Mouse (Mus musculus): ENCODE measurements around the gene Ccnb1ip1. TPM values are rescaled to one million over a fixed set of nuclear protein-coding genes. Genes with fewer than 3 reads are reported as not detected.
A peak's percentile ranks its signal among the peaks of the same experiment; 100 is the strongest.
"Not testable (repeated sequence)": the region's sequence is repeated elsewhere in the genome, so short reads cannot be mapped to it uniquely, and the experiment has no call there.

Gene Ccnb1ip1
- total RNA-seq (2021), result under 1 TPM in 1 of 2 experiments, not detected in 1; 0.18 TPM

DNA sequence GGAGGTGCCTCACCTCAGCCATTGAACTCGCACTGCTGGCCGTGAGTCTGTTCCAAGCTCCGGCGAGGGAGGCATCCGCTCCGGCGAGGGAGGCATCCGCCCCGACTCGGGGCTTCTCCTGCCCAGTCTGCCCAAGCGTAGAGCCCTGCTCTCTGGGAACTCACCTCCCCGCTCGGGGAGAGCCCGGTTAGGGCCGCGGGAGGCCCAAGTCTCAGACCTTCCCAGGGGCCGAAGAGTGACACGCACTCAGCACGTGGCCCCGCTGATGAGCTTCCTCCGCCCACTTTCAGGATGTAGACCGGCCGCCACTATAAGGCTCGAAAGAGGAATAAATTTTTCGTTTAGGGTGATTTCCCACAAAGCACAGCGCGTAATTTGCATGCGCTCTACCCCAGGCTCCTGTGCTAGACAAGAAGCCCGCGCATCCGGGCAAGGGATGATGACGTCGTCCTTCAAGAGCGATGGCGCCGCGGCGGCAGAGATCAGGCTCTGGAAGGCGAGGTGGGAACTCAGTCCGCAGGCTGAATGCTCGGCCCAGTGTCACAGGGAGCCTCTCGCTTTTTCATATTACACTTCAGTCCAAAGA is at the start of gene Ccnb1ip1, which contains the start of gene Parp2:
Ccnb1ip1 (minus strand) TSS at position 246 of the 586 bp plus-strand sequence.
Parp2 (plus strand) TSS at position 355 of the 586 bp plus-strand sequence.
- peak; percentile 99 for DNase-seq

DNA sequence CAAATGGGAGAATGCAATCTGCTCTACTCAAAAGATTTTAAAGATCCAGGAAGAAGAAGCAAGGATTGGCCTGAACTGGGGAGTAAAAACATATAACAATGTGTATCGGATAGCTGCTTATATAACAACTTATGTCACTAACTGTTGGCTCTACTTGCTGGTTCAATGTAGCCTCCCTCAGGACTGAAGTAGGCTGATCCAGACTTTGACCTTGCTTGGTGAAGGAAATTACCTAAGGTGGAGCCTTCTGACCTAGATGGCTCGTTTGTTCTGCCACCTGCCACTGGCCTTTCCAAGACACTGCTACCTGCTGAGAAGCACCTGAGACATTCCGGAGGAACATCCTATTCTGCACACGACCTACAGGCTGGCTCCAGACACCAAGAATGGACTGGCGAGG is 48.3 kb upstream of the Ccnb1ip1 start:
- no peak for DNase-seq

DNA sequence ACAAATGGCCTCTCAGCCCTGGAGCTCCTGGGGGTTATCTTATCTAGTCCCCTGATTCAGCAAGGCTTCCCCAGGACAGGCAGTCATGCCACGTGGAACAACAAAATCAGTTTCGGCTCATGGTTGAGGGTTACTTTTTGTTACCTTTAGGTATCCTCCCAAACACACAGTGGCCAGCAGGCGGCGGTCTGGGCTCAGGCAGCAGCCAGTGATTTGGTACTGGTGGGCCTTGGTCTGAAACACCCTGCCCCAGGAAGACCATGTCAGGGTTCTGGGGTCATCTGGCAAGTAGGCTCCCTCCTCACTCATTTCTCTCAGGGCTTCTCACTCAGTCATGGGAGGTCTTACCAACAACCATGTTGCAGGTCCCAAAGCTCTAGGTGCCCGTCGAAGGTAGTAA is 29.7 kb upstream of the Ccnb1ip1 start:
- peak; percentile 38 for DNase-seq

DNA sequence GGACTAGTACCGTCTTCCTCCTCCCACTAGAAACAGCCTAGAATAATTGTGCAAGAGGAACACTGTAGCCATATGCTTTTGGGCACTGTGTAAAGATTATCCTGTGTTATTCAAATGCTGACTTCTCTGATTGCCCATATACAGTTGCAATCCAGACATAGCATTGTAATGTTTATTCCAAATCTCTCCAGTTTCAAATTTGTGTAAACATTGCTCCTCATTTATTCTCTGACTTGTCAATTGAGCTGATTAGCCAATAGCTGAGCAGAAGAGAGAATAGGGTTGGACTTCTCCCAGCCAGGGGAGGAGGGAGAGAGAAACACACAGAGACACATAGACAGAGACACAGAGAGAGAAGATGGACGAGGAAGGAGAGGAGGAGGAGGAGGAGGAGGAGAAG is 26.9 kb upstream of the Ccnb1ip1 start:
- no peak for DNase-seq

DNA sequence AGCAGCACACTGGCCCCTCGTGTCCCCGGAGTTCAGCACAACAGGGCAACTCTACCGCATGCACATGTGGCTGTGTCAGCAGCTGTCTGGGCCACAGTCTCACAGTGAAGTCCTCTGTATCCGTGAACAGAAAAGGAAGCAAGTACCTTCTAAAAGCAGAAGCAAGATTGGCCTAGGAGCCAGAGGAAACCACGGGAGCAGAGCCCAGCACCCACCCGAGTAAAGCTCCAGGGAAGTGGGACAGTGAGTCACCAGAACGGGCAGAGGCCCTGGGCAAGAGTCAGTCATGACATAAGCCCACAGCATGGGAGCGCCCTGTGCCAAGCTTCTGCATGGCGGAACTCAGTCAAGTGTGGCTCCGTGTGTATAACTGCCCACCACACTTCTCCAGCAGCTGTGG is 26.4 kb upstream of the Ccnb1ip1 start:
- DNase-seq, result no peak

DNA sequence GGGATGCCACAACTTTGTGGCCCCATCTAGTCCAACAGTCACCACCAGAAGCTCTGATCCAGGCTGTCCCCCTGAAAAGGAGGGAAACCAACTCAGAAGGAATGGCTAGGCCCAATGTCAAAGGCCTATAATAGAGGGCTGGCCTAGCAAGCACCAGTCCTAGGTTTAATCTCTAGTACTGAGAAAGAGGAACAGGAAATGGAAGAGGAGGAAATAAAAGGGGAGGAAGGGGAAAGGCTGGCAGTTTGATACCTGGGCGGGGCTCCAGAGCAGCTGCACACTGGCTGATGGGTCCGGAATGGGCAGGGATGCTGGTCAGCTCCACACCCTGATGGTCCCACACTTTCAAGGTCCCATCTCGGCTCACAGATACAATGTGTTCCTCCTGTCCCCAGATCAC is 22.3 kb upstream of the Ccnb1ip1 start:
- DNase-seq, result no peak

DNA sequence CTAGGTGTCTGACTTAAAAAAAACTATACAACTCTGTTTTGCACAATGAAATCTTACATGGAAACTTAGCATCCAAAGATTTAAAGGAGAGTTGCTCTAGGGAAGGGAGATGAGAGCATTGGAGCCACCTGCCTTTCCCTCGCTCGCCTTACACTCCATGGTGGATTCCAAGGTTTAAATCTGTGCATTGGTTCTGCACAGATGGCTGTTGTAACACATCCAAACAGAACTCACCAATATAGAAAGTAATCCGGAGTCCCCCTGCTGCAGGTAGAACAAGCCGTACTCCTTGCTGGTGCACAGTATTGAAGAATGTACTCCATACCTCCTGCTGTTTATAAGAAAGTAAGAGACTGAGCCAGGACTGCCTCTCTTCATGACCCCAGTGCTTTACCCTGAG is 19.0 kb upstream of the Ccnb1ip1 start:
- DNase-seq, result no peak

DNA sequence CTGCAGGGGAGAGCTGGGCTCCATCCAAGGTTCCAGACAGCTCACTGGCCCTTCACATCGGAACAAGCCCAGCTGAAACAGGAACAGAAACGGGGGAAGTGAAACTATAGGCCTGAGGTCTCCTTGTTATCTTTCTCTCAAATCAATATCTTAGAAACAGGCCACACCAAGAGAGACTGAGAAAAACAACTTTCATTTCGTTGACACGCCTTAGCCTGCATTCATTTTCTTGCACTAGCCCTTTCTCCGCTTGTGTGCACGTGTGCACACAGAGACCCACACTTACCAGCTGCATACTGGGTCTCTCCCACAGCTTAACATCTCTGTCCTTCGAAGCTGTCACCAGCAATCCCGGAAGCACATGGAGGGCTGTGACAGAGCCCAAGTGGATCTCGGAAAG is 16.7 kb upstream of the Ccnb1ip1 start:
- DNase-seq, result no peak

DNA sequence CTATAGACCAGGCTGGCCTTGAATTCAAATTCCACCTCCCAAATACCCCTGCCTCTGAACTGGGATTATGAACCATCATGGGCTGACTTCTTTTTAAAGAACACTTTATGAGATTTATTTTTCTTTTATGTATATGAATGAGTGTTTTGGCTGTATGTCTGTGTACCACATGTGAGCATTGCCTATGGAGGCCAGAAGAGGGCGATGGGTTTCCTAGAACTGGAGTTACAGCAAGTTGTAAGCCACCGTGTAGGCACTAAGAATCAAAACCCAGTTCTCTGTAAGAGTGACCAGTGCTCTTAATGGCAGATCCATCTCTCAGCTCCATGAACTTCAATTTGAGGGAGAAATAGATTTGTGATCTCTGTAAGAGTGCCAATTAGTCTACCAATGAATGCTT is 15.7 kb upstream of the Ccnb1ip1 start:
- no peak for DNase-seq

DNA sequence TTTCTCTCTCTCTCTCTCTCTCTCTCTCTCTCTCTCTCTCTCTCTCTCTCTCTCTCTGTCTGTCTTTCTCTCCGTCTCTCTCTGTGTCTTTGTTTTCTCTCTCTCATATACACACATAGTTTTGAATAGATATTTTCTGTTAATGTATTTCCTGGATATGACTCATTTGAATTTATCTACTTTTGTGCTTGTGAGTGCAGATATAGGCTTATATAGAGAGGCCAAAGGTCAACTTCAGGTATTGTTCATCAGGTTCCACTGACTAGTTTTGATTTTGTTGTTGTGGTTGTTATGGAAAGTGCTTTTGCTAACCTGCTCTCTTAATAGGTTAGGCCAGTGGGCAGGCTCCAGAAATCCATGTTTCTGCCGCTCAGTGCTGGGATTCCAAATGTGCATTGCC is 5.5 kb upstream of the Ccnb1ip1 start:
- DNase-seq, result no peak

DNA sequence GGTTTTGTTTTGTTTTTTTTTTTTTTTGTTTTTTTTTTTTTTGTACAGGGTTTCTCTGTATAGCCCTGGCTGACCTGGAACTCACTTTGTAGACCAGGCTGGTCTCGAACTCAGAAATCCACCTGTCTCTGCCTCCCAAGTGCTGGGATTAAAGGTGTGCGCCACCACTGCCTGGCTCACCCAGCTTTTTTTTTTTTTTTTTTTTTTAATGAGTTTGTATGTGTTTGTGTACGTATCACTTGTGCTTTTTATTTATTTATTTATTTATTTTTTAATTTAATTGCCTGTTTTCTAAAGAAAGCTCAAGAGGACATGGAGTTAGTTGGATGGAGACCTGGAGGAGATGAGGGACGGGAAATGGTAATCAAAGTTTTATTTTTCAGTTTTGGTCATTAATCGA is 1.1 kb downstream of the Ccnb1ip1 start:
- not testable (repeated sequence) for DNase-seq

DNA sequence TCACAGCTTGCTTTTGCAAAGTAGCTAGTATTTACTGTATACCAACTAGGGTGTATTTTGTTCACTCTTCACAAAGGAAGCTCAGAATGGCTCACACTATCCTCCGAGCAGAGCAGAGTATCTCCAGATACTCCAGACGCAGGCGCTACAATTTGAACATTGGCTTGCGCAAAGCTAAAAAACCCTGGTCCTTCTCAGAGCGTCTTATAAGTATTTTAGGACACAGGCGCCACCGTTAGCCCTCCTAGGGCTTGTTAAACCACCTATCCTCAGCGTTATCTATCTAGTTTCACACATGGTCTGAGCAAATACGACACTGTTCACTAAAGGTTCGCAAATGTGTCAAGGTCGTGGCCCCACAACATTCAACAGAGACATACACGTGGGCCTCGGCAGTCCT is 2.8 kb downstream of the Ccnb1ip1 start:
- DNase-seq, result no peak

DNA sequence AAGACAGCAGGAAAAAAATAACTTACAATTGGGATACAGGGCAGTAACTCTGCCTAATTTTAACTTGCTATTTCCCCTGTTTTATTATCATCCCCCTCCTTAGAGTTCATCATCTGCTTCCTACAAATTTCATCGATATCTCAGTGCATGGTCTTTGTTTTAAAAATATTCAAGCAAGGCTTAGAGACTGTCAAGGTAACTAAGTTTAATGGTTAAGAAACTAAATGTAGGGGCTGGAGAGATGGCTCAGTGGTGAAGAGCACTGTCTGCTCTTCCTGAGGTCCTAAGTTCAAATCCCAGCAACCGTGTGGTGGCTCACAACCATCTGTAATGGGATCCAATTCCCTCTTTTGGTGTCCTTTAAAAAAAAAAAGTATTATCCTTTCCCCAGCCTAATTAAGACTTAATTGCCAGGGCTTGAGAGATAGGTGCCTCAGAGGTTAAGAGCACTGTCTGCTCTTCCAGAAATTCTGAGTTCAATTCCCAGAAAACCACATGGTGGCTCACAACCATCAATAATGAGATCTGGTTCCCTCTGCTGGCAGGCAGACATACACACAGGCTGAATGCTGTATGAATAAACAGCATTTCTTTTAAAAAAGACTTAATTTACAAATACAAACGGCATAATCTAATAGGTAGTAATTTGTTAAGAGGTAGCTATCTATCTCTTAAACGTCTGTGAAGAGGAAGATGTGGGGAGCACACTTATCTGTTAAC is 4.5 kb downstream of the Ccnb1ip1 start:
- DNase-seq, result no peak

DNA sequence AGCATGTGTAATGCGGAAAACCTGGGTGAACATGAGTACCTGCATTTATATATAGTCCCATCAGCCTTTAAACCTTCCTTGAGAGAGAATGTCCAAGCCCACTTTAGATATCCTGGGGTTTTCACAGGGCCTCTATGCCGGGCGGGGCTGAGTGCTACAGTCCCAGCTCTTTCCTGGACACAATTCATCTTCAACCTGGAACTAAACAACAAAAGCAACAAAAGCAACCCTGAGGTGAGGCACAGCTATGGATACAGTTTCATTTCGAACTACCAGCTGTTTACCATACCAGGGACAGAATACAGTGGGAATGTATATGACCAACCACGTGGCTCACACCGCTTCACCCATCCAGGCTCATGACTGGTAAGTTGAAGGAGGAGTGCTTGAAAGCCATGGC is 5.1 kb downstream of the Ccnb1ip1 start:
- DNase-seq, result no peak

DNA sequence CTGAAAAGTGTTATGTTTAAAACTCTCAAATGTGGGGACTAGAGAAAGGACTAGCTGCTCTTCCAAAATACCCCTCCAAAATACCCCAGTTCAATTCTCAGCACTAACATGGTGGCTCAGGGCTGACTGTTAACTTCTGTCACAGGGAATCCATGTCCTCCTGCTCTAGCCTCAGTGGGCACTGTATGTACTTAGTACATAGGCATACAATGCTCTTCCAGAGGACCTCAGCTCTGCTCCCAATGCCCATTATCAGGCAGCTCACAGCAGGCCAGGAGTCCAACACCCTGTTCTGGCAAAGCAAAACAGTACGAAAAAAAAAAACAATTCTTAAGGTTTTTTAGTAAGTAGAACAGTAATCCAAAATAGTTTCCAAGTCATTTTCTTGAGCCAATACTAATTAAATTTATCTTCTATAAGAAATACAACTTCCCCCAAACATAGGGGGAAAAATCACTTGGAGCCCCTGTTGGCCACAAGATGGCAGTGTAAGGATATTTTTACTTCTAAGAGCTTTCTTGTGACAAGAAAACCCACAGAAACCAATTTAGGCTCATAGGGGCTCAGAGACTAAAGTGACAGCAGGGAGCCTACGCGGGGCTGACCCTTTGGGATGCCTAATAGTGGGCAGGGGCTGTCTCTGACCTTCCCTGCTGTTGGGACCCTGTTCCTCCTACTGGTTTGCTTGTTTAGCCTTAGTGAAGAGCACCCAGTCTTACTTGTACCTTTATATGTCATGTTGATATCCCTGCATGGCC is 7.9 kb downstream of the Ccnb1ip1 start:
- DNase-seq, result peak; percentile 28

DNA sequence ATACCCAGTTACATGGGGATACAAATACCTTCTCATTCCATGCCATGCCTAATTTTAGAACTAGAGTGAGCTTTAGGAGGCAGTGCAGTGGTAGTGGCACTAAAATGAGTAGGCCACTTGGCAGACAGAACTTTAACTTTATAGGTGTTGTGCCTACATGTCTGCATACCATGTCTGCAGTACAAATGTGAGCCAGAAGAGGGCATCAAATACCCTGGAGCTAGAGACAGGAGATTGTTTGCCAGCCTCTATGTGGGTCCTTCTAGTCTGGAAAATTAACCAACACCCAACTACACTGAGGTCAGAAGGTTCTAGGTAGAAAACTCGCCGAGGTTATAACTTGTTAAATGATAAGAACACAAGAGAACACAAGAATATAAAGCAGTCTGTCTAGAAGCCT is 9.0 kb downstream of the Ccnb1ip1 start:
- peak; percentile 23 for DNase-seq

DNA sequence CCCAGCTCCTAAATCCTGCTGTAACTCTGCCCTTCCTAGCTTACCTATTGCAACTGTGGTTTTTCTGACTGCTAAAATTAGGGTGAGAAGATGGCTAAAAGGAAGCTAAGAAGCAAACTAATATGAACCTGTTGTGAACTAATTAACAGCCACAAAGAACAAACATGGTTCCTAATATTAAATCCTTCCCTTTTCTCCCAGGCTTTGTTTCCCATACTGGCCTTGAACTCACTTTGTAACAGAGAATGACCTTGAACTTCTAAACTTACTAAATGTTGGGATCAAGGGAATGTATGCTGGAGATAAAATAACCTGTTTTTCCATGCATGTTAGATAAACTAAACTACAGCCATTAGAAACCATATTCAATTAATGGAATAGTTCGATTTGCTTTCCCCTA is 11.1 kb downstream of the Ccnb1ip1 start:
- DNase-seq, result no peak

DNA sequence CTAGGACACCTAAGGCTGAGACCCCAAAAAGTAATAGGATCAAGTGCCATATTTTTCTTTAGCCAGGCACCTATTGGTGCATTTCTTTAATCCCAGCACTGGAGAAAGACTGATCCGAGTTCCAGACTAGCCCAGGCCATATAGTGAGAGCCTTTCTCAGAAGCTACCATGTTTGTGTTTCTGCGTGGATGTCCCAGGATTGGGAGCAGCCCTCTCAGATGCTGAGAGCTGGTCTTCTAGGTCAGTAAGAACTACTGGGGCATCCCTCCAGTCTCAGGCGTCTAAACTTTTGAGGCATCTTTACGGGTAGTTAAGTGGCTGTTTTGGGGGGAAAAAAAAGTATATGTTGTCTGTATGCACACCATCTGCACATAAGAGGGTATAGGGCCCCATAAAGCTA is 11.6 kb downstream of the Ccnb1ip1 start:
- DNase-seq, result no peak

DNA sequence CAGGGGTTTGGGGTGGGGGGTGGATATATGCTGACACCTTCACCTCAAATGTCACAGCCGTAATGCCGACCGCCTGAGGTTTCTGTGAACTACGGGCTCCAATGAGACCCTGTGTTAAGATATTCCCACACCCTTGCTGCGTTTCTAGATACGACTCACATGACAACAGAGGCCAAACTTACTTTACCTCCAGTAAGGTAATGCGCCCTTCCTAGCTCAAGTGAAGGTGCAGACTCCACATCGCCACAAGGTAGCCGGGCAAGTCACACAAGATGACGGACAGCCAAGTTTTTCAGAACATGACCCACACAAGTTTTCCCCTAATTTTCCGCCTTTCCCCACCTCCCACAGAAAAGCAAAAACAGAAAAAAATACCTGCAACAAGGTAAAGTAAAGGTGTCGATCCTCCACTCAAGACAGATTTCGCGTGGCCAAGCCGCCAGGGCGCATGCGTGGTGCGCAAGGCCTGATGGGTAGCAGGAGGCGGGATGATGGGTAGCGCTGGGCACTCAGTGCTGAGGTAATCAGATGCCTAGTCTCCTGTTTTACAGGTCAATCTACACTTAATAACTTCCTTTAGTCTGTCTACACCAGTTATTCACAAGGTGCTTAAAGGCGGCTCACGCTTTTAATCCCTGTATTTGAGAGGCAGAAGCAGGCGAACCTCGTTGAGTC is 12.1 kb downstream of the Ccnb1ip1 start:
- no peak for DNase-seq

DNA sequence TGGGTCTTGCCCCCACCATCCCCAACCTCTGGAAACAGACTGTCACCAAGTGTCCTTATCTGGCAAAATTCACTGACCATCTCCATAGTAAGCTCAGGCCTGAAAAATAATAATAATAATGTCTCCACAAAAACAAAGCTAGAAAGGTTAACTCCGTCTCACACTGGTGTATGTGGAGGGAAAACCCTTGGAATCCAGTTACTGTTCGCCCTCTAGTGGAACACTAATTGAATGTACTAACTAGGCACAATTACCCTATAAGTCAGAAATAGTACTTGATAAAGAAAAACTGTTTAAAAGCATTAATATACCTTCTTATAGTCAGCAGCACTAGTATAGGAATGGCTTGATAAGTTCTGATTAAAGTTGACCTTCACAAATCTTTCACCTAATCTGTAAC is 19.4 kb downstream of the Ccnb1ip1 start:
- DNase-seq, result no peak

DNA sequence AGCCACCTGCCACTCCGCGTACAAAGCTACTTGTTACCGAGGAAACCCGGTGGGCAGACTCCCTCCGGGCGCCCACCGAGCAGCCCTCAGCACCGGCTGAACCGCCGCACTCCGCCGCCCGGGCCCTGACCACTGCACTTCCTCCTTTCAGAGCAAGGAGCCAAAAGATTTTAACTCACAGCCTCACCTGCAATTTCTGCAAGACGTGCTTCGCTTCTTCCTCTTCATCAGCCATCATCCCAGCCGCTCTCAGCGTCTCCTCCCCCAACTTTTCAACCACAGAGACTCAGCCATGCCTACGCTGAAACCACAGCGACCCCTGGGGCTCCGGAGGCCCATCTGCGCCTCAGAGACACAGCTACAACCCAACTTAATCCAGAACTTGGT is 22.3 kb downstream of the Ccnb1ip1 start, which contains the start of gene Ttc5:
Ttc5 (minus strand) TSS at position 269 of the 387 bp plus-strand sequence.
- DNase-seq, result peak; percentile 93

DNA sequence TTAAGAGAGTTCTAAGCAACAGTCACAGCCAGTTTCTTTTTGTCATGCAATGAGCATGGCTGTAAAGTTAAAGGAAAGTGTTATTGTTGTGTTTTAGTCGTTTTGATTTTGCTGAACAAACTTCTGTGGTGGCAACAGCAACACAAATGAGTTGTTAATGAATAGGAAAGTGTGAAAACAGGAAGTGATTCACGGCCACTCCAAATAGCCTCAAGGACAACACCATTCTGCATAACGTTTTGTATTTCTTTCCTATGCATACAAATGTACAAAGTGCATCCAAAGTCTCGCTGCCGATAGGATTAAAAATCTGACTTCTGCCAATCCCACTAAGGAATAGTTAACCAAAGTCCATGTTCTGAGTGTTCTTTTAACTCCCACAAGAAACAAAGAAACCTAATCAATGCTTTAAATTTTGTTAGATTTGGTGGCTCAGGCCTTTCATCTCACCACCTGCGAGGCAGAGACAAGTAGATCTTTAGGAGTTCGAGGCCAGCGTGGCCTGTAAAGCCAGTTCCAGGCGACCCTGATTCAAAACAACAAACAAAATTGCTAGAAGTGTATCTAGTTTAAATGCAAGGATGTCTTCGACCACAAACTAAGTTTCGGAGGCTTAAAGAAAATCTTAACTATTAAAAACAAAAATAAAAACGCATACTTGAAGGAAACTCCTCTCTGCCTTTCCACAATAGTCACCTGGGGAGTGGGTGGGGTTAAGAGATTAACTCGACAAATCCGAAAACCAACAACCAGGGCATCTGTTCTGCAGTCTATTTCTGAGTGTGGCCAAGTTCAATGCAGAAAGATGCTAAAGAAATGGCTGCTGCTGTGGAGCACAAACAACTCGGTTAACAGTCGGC is 22.9 kb downstream of the Ccnb1ip1 start:
- no peak for DNase-seq
